Mouse (Mus musculus): ENCODE data around the gene Tbx15.

- no peak for TF ChIP-seq POLR2A (IDR thresholded peaks at IDR 0.05; ENCODE audit: borderline replicate concordance, extremely low read depth, insufficient read depth, insufficient read length, poor library complexity, severe bottlenecking)
- TF ChIP-seq CTCF (IDR thresholded peaks at IDR 0.05; ENCODE audit: borderline replicate concordance, extremely low read depth, insufficient read depth, insufficient read length): peak; percentile 62; the same call in 1 of the 2 replicates
Measured at GRCm38 (mm10) chr3:99233393-99234318, 6.5 kb upstream of the Tbx15 start.

Data from brain, embryonic 14.5 days (tissue).